Mouse (Mus musculus) retina, postnatal 7 days (tissue): ENCODE data around the gene Lsm2.
"Not testable (repeated sequence)": the region's sequence is repeated elsewhere in the genome, so short reads cannot be mapped to it uniquely, and the experiment has no call there.

Experiments used
- DNase-seq: peaks from one replicate; pipeline ENCODE4 v3.0.0-alpha.2; 2012; ENCODE audit warnings: low read depth, low spot score

Gene Lsm2

GRCm38 (mm10) chr17:34981690-34982180, at the start of gene Lsm2:
TSS of gene Lsm2 (plus strand) at chr17:34981862.
- peak; percentile 88 for DNase-seq

- no peak for DNase-seq
These were observed 49.4 kb upstream of the Lsm2 start for GRCm38 (mm10) chr17:34932287-34932686.

- DNase-seq = no peak
These were observed 47.6 kb upstream of the Lsm2 start for GRCm38 (mm10) chr17:34934031-34934430.

- no peak for DNase-seq
These were observed 46.8 kb upstream of the Lsm2 start for GRCm38 (mm10) chr17:34934830-34935229.

GRCm38 (mm10) chr17:34937960-34938505, 43.6 kb upstream of the Lsm2 start:
- DNase-seq = no peak

GRCm38 (mm10) chr17:34941344-34942041, 40.2 kb upstream of the Lsm2 start:
- no peak for DNase-seq

- no peak for DNase-seq
These were observed 38.4 kb upstream of the Lsm2 start for GRCm38 (mm10) chr17:34943128-34943815.

- DNase-seq = no peak
These were observed 37.3 kb upstream of the Lsm2 start for GRCm38 (mm10) chr17:34944362-34944761.

- DNase-seq = no peak
These were observed 35.0 kb upstream of the Lsm2 start for GRCm38 (mm10) chr17:34946486-34947140.

GRCm38 (mm10) chr17:34947606-34948005, 34.1 kb upstream of the Lsm2 start:
- DNase-seq = no peak

GRCm38 (mm10) chr17:34948721-34949552, 32.7 kb upstream of the Lsm2 start:
- not testable (repeated sequence) for DNase-seq

- DNase-seq = no peak
These were observed 32.1 kb upstream of the Lsm2 start for GRCm38 (mm10) chr17:34949553-34949969.

- DNase-seq = no peak
These were observed 30.9 kb upstream of the Lsm2 start for GRCm38 (mm10) chr17:34950514-34951455.

GRCm38 (mm10) chr17:34951636-34952377, 29.9 kb upstream of the Lsm2 start:
- no peak for DNase-seq

- DNase-seq = peak; percentile 83
These were observed 29.2 kb upstream of the Lsm2 start for GRCm38 (mm10) chr17:34952378-34953040.

GRCm38 (mm10) chr17:34953258-34953657, 28.4 kb upstream of the Lsm2 start:
- no peak for DNase-seq

GRCm38 (mm10) chr17:34953904-34954303, 27.8 kb upstream of the Lsm2 start:
- DNase-seq = no peak

GRCm38 (mm10) chr17:34954831-34955230, 26.8 kb upstream of the Lsm2 start:
- DNase-seq = no peak

GRCm38 (mm10) chr17:34955884-34956283, 25.8 kb upstream of the Lsm2 start:
- no peak for DNase-seq
